Mouse (Mus musculus) erythroblast, embryonic 14.5 days (primary cell): ENCODE results near the gene Arl14ep.

Experiments
- GATA1 ChIP-seq: IDR thresholded peaks from 2 replicates; pipeline ENCODE4 v1.6.1; 2012; ENCODE audit warnings: low read length, inconsistent platforms, mixed read lengths
- TAL1 ChIP-seq: IDR thresholded peaks from 3 replicates; pipeline ENCODE4 v1.6.1; 2012; ENCODE audit warnings: low read length, inconsistent platforms, mixed read lengths

GRCm38 (mm10) chr2:106963560-106963959 lies 10.7 kb downstream of the Arl14ep start:
- TF ChIP-seq GATA1, result no peak
- TF ChIP-seq TAL1, result no peak
